ENCODE assay signal across 9 mouse cellular contexts in genomic region chr14:76681581-76682377, GRCm38 (mm10).
DNase-seq lines count a peak whose midpoint lies in the region; ATAC-seq and TF ChIP-seq lines count a peak whose summit lies in the region.
"Had no signal": no experiment of that assay in that cellular context is flagged by ENCODE, and none has a peak within 500 bp of the region (broad histone marks: within the 10 kb centered on the region; RNA-seq: fewer than 3 reads in every experiment).

No protein-coding gene starts in this region.

- no peak for TF ChIP-seq CTCF in intestine, postnatal 0 days (IDR thresholded peaks at IDR 0.05; ENCODE audit: low read depth)

- H3K4me3 ChIP-seq in intestine, postnatal 0 days (ENCODE audit: low read depth, low read length): no peak overlapping the region
- H3K4me3 ChIP-seq in lung, embryonic 15.5 days: no peak overlapping the region

- ATAC-seq in granulocyte monocyte progenitor cell, adult 5-6 weeks (replicated peaks; ENCODE audit: poor library complexity, severe bottlenecking): peak; percentile 44
- peak; percentile 84 for ATAC-seq in intestine, postnatal 0 days
- ATAC-seq in lung, embryonic 15.5 days (ENCODE audit: borderline replicate concordance, extremely low read depth, low FRiP score, low TSS enrichment): peak; percentile 91
- no peak for ATAC-seq in erythroid progenitor cell, adult 5-6 weeks (replicated peaks; ENCODE audit: low FRiP score, poor library complexity, severe bottlenecking)

- no peaks in the 10 kb centered on the region for H3K36me3 ChIP-seq in intestine, postnatal 0 days (ENCODE audit: control insufficient read depth, insufficient read depth)
- H3K36me3 ChIP-seq in lung, embryonic 15.5 days: no peaks in the 10 kb centered on the region

- H3K27ac ChIP-seq in intestine, postnatal 0 days (ENCODE audit: low read depth, low read length): peak overlapping the region; percentile 42
- peak overlapping the region; percentile 83 for H3K27ac ChIP-seq in lung, embryonic 15.5 days
- H3K27ac ChIP-seq: macrophage had no signal

- whole genome bisulfite sequencing in intestine, postnatal 0 days: 5% methylated on average over 8 of the region's 8 CpGs
- 7% methylated on average over 8 of the region's 8 CpGs for WGBS in lung, embryonic 15.5 days

- peak overlapping the region; percentile 17; the same call in 1 of the 2 replicates for H3K9ac ChIP-seq in intestine, postnatal 0 days (ENCODE audit: low read depth, low read length)
- H3K9ac ChIP-seq in lung, embryonic 15.5 days: no peak overlapping the region

- H3K4me1 ChIP-seq in intestine, postnatal 0 days (replicated peaks; ENCODE audit: control insufficient read depth, insufficient read depth, low read length): peaks cover 11% of the 10 kb centered on the region; the same call in 1 of the 2 replicates
- peaks cover 53% of the 10 kb centered on the region for H3K4me1 ChIP-seq in lung, embryonic 15.5 days

- H3K27me3 ChIP-seq in intestine, postnatal 0 days (replicated peaks; ENCODE audit: control insufficient read depth, insufficient read depth, low read length): no peaks in the 10 kb centered on the region
- no peaks in the 10 kb centered on the region for H3K27me3 ChIP-seq in lung, embryonic 15.5 days

- H3K4me2 ChIP-seq in intestine, postnatal 0 days (replicated peaks; ENCODE audit: low read depth): peak overlapping the region; percentile 32; the same call in 1 of the 2 replicates
- H3K4me2 ChIP-seq in lung, embryonic 15.5 days: no peak overlapping the region

- DNase-seq in ovary, adult 18-20 months (ENCODE audit: low spot score): peak; percentile 72
- DNase-seq in ovary, postnatal 10 days (ENCODE audit: low spot score): no peak
- no peak for DNase-seq in natural killer cell, adult 2 months (ENCODE audit: low spot score in 2 of 2)
- DNase-seq in spleen, postnatal 4 days (ENCODE audit: low spot score in 2 of 2): no peak

- H3K9me3 ChIP-seq in intestine, postnatal 0 days (ENCODE audit: control insufficient read depth): 0 out of 2 replicates have a peak, but pooled peaks cover 3% of the 10 kb centered on the region
- H3K9me3 ChIP-seq in lung, embryonic 15.5 days: no peaks in the 10 kb centered on the region
